In genomic region chr13:59584947-59585647, GRCm38 (mm10) we compare ENCODE assay signal across 8 mouse cellular contexts. TPM values are rescaled to one million over a fixed set of nuclear protein-coding genes. Genes with fewer than 3 reads are reported as not detected.
DNase-seq lines count a peak whose midpoint lies in the region; ATAC-seq lines count a peak whose summit lies in the region.

TSS of gene Agtpbp1 (minus strand) at chr13:59585227.
TSS of gene Naa35 (plus strand) at chr13:59585259.

- H3K4me3 ChIP-seq in intestine, embryonic 14.5 days (ENCODE audit: low read depth, low read length), result peak within 1 kb of the TSS; percentile 91

- no peaks in the 10 kb centered on the region for H3K9me3 ChIP-seq in intestine, embryonic 14.5 days (ENCODE audit: control insufficient read depth, low read length)

- H3K36me3 ChIP-seq in intestine, embryonic 14.5 days (ENCODE audit: control insufficient read depth, insufficient read depth, low read length), result peaks cover 29% of the 10 kb centered on the region

- under 1% methylated on average over 70 of the region's 83 CpGs for WGBS in intestine, embryonic 14.5 days

- peak; percentile 96 for ATAC-seq in intestine, embryonic 14.5 days (replicated peaks; ENCODE audit: low FRiP score, low TSS enrichment, low read depth)

- DNase-seq in adrenal gland, adult 18-20 months (ENCODE audit: low spot score in 2 of 2), result peak; percentile 99 to 100
- peak; percentile 99 for DNase-seq in embryo, embryonic 11 days
- DNase-seq in gastrocnemius, postnatal 25 days, result peak; percentile 99
- DNase-seq in intestine, embryonic 14.5 days (ENCODE audit: low spot score), result peak; percentile 99
- peak; percentile 99 to 100 for DNase-seq in left cerebral cortex, postnatal 14 days (ENCODE audit: low spot score in 2 of 2)
- peak; percentile 99 for DNase-seq in mesoderm, embryonic 11.5 days (ENCODE audit: low read depth, low spot score)
- peak; percentile 98 to 99 for DNase-seq in right cerebral cortex, postnatal 36 days (ENCODE audit: low spot score in 2 of 2)
- DNase-seq in yolk sac, embryonic 10.5 days (ENCODE audit: low spot score), result peak; percentile 99

- peak within 1 kb of the TSS; percentile 72 for H3K27ac ChIP-seq in intestine, embryonic 14.5 days (ENCODE audit: low read depth)

- intact Hi-C loops in left cerebral cortex, postnatal 14 days (cut with DNase I), result loop anchor here (1.0 kb wide), 2 partner anchors 25 to 28 kb away; no protein-coding TSS in a partner anchor

- peak within 1 kb of the TSS; percentile 84 for H3K9ac ChIP-seq in intestine, embryonic 14.5 days (ENCODE audit: low read length)

- H3K27me3 ChIP-seq in intestine, embryonic 14.5 days (replicated peaks; ENCODE audit: control insufficient read depth, insufficient read depth, low read length), result no peaks in the 10 kb centered on the region

- peaks cover 19% of the 10 kb centered on the region; the same call in 1 of the 2 replicates for H3K4me1 ChIP-seq in intestine, embryonic 14.5 days (replicated peaks; ENCODE audit: control insufficient read depth, insufficient read depth, low read length)

- peak within 1 kb of the TSS; percentile 98 for H3K4me2 ChIP-seq in intestine, embryonic 14.5 days (ENCODE audit: low read length)

RNA-seq across cellular contexts. Expression of gene Agtpbp1, which starts in this region (rescaled TPM):
- total RNA-seq in adrenal gland, adult 18-20 months (2021), result 10 to 100 TPM; 35.6 to 46.0 TPM
- total RNA-seq in gastrocnemius, postnatal 25 days (2021), result 10 to 100 TPM; 50.6 to 53.5 TPM
- polyA plus RNA-seq in intestine, embryonic 14.5 days (2014; fragmentation: Nextera tagmentation; extraction: Ambion mirVana), result 22.5 and 26.7 TPM in 2 replicates
- 100 to 1,000 TPM; 326 to 365 TPM for total RNA-seq in left cerebral cortex, postnatal 14 days (2021)

RNA-seq across cellular contexts. Expression of gene Naa35, which starts in this region (rescaled TPM):
- total RNA-seq in adrenal gland, adult 18-20 months (2021), result 10 to 100 TPM; 68.8 to 70.2 TPM
- 10 to 100 TPM; 26.6 to 37.5 TPM for total RNA-seq in gastrocnemius, postnatal 25 days (2021)
- polyA plus RNA-seq in intestine, embryonic 14.5 days (2014; fragmentation: Nextera tagmentation; extraction: Ambion mirVana), result 79.6 and 83.3 TPM in 2 replicates
- 10 to 100 TPM; 89.8 to 98.0 TPM for total RNA-seq in left cerebral cortex, postnatal 14 days (2021)

Comparison
In these comparisons a context has a peak if more than half of its experiments do, and no peak if none do; other contexts are left out.
1. Peak in every context shown above with its lines: DNase-seq, ATAC-seq, H3K4me3 ChIP-seq and H3K27ac ChIP-seq.
2. RNA of gene Agtpbp1 (total RNA-seq): 326 to 365 TPM in left cerebral cortex, postnatal 14 days; 50.6 to 53.5 TPM in gastrocnemius, postnatal 25 days and 35.6 to 46.0 TPM in adrenal gland, adult 18-20 months; every median in the first group is over 4 times any median in the second.